Mouse (Mus musculus) forebrain, embryonic 14.5 days (tissue): ENCODE measurements around the gene Nav2. TPM values are rescaled to one million over a fixed set of nuclear protein-coding genes. Genes with fewer than 3 reads are reported as not detected.

Experiments used
- ATAC-seq: fragments of 200-750 bp; cut with Nextera tagmentation; 2 replicates; pipeline ENCODE4 v1.8.0; 2017; ENCODE audit warnings: mild to moderate bottlenecking, moderate library complexity
- DNase-seq: peaks from one replicate; pipeline ENCODE4 v3.0.0-alpha.2; 2015; ENCODE audit warnings: low spot score
- H3K27ac ChIP-seq: fragments of 300-500 bp; sonication (generic); 2 replicates; pipeline ENCODE4 v1.5.1; 2014; ENCODE audit warnings: low read depth, mild to moderate bottlenecking, control low read depth, low read length, moderate library complexity
- H3K27me3 ChIP-seq: fragments of 300-500 bp; sonication (generic); replicated peaks from 2 replicates; pipeline ENCODE4 v1.6.1; 2014; ENCODE audit warnings: low read length, control low read depth, mixed read lengths; ENCODE audit not compliant: control insufficient read depth, insufficient read depth
- H3K36me3 ChIP-seq: fragments of 300-500 bp; sonication (generic); 2 replicates; pipeline ENCODE4 v1.6.1; 2014; ENCODE audit warnings: low read length, control low read depth; ENCODE audit not compliant: control insufficient read depth, insufficient read depth
- H3K4me1 ChIP-seq: fragments of 300-500 bp; sonication (generic); 2 replicates; pipeline ENCODE4 v1.6.1; 2014; ENCODE audit warnings: antibody characterized with exemption, low read length, control low read depth; ENCODE audit not compliant: control insufficient read depth, insufficient read depth
- H3K4me2 ChIP-seq: fragments of 300-500 bp; sonication (generic); 2 replicates; pipeline ENCODE4 v1.6.1; 2014; ENCODE audit warnings: mild to moderate bottlenecking, control low read depth, low read length
- H3K4me3 ChIP-seq: fragments of 300-500 bp; sonication (generic); 2 replicates; pipeline ENCODE4 v1.5.1; 2014; ENCODE audit warnings: low read depth, low read length, control low read depth
- H3K9ac ChIP-seq: fragments of 300-500 bp; sonication (generic); 2 replicates; pipeline ENCODE4 v1.6.1; 2014; ENCODE audit warnings: mild to moderate bottlenecking, low read length, control low read depth, moderate library complexity
- H3K9me3 ChIP-seq: fragments of 300-500 bp; sonication (generic); replicated peaks from 2 replicates; pipeline ENCODE4 v1.6.1; 2016; ENCODE audit warnings: low read length, control low read depth, mixed read lengths; ENCODE audit not compliant: control insufficient read depth
- WGBS: fragments of 180-500 bp; shearing (Covaris S2); extraction: QIAGEN DNeasy Blood & Tissue Kit; methylation state at CpG from one replicate; pipeline ENCODE4 v1.1.7; 2014; 5-methylcytosine and 5-hydroxymethylcytosine counted together
- polyA plus RNA-seq: library from polyadenylated mRNA; unstranded; fragments of >200 nt; fragmentation: Nextera tagmentation; extraction: Ambion mirVana; gene quantifications from 2 replicates; pipeline ENCODE4 v1.2.1, GENCODE M21; 2014

The Nav2 gene
- polyA plus RNA-seq, 1 experiment from 2014 or later: 6.3 TPM

- H3K4me3 ChIP-seq: peak overlapping the region; percentile 17
- H3K4me2 ChIP-seq: peak overlapping the region; percentile 47
- peaks cover 77% of the 10 kb centered on the region for H3K27me3 ChIP-seq
- under 1% methylated on average over 33 of the region's 33 CpGs for WGBS
- ATAC-seq (peak; percentile 35), DNase-seq (peak; percentile 51)
- no peaks in the 10 kb centered on the region for H3K36me3 ChIP-seq
- H3K9me3 ChIP-seq: no peaks in the 10 kb centered on the region
- H3K4me1 ChIP-seq: peaks cover 11% of the 10 kb centered on the region
- peak overlapping the region; percentile 38; the same call in 1 of the 2 replicates for H3K9ac ChIP-seq
- no peak overlapping the region for H3K27ac ChIP-seq
These were observed 725.0 kb downstream of the Nav2 start for GRCm38 (mm10) chr7:49633375-49633956.

- peaks cover 11% of the 10 kb centered on the region for H3K4me1 ChIP-seq
- no peak overlapping the region for H3K9ac ChIP-seq
- under 1% methylated on average over 26 of the region's 26 CpGs for WGBS
- H3K4me2 ChIP-seq: peak overlapping the region; percentile 47
- ATAC-seq (peak; percentile 56; the same call in 1 of the 2 replicates), DNase-seq (peak; percentile 84)
- H3K27me3 ChIP-seq: peaks cover 79% of the 10 kb centered on the region
- no peaks in the 10 kb centered on the region for H3K9me3 ChIP-seq
- no peaks in the 10 kb centered on the region for H3K36me3 ChIP-seq
- no peak overlapping the region for H3K27ac ChIP-seq
- peak overlapping the region; percentile 17 for H3K4me3 ChIP-seq
These were observed 726.0 kb downstream of the Nav2 start for GRCm38 (mm10) chr7:49634291-49635073.

GRCm38 (mm10) chr7:49635074-49635621 is 726.6 kb downstream of the Nav2 start:
- ATAC-seq (no peak), DNase-seq (no peak)
- H3K9ac ChIP-seq: no peak overlapping the region
- peaks cover 11% of the 10 kb centered on the region for H3K4me1 ChIP-seq
- no peaks in the 10 kb centered on the region for H3K36me3 ChIP-seq
- H3K9me3 ChIP-seq: no peaks in the 10 kb centered on the region
- WGBS: 0% methylated on average over 35 of the region's 35 CpGs
- H3K27ac ChIP-seq: no peak overlapping the region
- H3K4me2 ChIP-seq: peak overlapping the region; percentile 47; the same call in 1 of the 2 replicates
- H3K27me3 ChIP-seq: peaks cover 81% of the 10 kb centered on the region
- peak overlapping the region; percentile 6; the same call in 1 of the 2 replicates for H3K4me3 ChIP-seq

GRCm38 (mm10) chr7:49635971-49636370 is 727.5 kb downstream of the Nav2 start:
- ATAC-seq (no peak), DNase-seq (no peak)
- H3K4me3 ChIP-seq: 0 out of 2 replicates have a peak overlapping the region, but pooled peaks have one; percentile 6
- H3K9me3 ChIP-seq: no peaks in the 10 kb centered on the region
- WGBS: under 1% methylated on average over 22 of the region's 22 CpGs
- peaks cover 20% of the 10 kb centered on the region for H3K4me1 ChIP-seq
- H3K27me3 ChIP-seq: peaks cover 81% of the 10 kb centered on the region
- no peak overlapping the region for H3K9ac ChIP-seq
- H3K27ac ChIP-seq: no peak overlapping the region
- no peak overlapping the region for H3K4me2 ChIP-seq
- H3K36me3 ChIP-seq: no peaks in the 10 kb centered on the region

- peak; percentile 36 for DNase-seq
- H3K4me1 ChIP-seq: peaks cover 21% of the 10 kb centered on the region
- H3K27ac ChIP-seq: no peak within 1 kb of the TSS
- WGBS: under 1% methylated on average over 32 of the region's 33 CpGs
- H3K27me3 ChIP-seq: peaks cover 80% of the 10 kb centered on the region
- H3K9me3 ChIP-seq: no peaks in the 10 kb centered on the region
- 0 out of 2 replicates have a peak within 1 kb of the TSS, but pooled peaks have one; percentile 6 for H3K4me3 ChIP-seq
- H3K4me2 ChIP-seq: no peak within 1 kb of the TSS; the same call in 1 of the 2 replicates
- no peaks in the 10 kb centered on the region for H3K36me3 ChIP-seq
- ATAC-seq: peak; percentile 25; the same call in 1 of the 2 replicates
- no peak within 1 kb of the TSS for H3K9ac ChIP-seq
These were observed 728.1 kb downstream of the Nav2 start, which contains the start of gene Dbx1 for GRCm38 (mm10) chr7:49636491-49637115. Dbx1 (minus strand) TSS chr7:49636849.

GRCm38 (mm10) chr7:49637281-49637680 is 728.8 kb downstream of the Nav2 start:
- no peak overlapping the region for H3K9ac ChIP-seq
- H3K4me1 ChIP-seq: peaks cover 21% of the 10 kb centered on the region
- no peak overlapping the region for H3K4me3 ChIP-seq
- H3K36me3 ChIP-seq: no peaks in the 10 kb centered on the region
- no peak overlapping the region for H3K27ac ChIP-seq
- no peak for DNase-seq
- no peak overlapping the region for H3K4me2 ChIP-seq
- under 1% methylated on average over 9 of the region's 9 CpGs for WGBS
- no peaks in the 10 kb centered on the region for H3K9me3 ChIP-seq
- H3K27me3 ChIP-seq: peaks cover 80% of the 10 kb centered on the region
- no peak for ATAC-seq

DNA sequence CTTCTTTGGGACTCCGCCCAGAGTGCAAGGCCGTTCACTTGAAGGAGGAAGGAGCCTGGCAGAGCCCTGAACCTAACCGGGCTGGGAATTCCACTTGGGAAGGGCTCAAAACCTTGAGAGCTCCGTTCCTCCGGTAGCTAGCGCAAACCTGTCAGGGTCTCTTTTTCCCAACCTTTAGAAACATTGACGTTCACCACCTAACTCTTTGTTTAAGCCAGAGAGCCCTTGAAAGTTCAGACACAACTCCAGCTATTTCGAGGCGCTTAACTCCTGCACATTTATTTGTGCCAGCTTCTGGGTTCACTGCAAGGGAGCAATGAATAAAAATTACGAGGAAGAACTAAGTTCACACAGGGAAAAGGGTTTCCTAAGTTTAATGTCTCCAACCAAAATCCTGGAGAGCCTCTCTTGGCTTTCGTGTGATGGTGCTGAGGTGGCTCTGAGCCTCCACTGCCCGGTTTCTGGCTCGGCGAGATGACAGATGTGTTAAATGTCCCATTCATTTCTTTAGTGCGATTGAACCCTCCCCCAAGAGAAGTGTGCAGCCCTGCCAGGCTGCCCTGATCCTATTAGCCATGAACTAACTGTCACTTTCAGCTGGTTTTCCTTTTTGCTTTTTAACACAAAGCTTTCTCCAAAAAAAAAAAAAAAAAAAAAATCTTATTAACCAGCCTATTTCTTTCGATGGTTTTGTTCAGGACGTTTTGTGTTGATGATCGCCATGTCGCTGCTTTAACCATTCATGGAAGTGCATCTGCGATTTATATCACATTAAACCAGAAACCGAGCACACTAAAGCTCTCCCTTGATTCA is 729.5 kb downstream of the Nav2 start:
- no peak for ATAC-seq
- Histone ChIP-seq H3K4me3 (no peak overlapping the region), H3K27ac (no peak overlapping the region), H3K4me1 (peaks cover 21% of the 10 kb centered on the region), H3K9me3 (no peaks in the 10 kb centered on the region), H3K36me3 (no peaks in the 10 kb centered on the region), H3K4me2 (no peak overlapping the region), H3K27me3 (peaks cover 78% of the 10 kb centered on the region), H3K9ac (no peak overlapping the region)
- WGBS: under 1% methylated on average over 21 of the region's 21 CpGs
- DNase-seq: no peak
